Mouse (Mus musculus) induced T-regulatory cell, adult 2 months (primary cell): ENCODE results near the gene Utp11.
"Not testable (repeated sequence)": the region's sequence is repeated elsewhere in the genome, so short reads cannot be mapped to it uniquely, and the experiment has no call there.

ENCODE experiments used
- DNase-seq: peaks from one replicate; pipeline ENCODE4 v3.0.0-alpha.2; 2012; ENCODE audit warnings: low read depth

Utp11 gene

GRCm38 (mm10) chr4:124693135-124693894 lies at the start of gene Utp11:
Gene Utp11 (minus strand): TSS chr4:124693600.
- DNase-seq = peak; percentile 94

GRCm38 (mm10) chr4:124742839-124743238 lies 49.4 kb upstream of the Utp11 start:
- no peak for DNase-seq

DNA sequence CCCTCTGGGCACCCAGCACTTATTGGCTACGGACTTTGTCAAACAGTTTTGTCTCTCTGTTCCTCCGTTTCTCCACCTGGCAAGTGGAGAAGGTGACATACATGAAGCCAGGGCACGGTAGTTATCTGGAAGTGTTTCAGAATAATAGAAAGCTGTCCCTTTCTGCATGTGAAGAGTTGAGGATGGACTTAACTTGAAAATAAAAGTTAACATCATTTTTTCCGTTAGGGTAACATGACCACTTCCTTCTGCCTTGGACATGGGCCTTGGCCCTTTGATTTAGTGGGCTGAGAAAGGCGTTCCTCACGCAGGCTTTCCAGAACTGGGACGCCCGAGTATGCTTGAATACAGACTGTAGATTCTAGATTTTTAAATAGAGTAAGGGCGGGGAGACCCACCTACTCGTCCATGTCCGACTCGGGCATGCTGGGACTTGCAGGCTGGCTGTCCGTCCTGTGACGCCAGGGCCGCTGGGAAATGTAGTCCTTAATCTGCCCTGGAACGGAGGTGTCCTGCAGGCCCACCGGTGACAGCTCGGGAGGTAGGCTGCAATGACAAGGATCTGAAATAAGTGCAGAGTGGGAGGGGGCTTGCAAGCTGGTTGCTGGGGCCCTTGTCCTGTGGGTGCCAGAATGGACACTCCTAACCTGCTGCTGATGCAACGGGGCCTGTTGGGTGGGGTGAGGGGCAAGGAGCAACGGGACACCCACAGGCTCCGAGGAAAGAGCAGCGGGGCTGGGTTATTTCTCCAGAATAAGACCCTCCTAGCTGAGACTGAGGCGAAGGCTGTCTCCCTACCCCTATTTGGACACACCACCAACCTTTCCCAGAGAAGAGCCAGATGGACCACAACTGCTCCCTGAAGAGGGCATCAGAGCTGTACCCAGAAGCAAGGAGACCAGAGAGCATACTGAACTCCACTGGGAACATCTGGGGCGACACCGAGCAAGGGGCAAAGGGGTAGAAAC lies 48.3 kb upstream of the Utp11 start, which contains the start of gene Inpp5b:
Inpp5b (plus strand) TSS at position 475 of the 968 bp plus-strand sequence.
- DNase-seq = peak; percentile 66

DNA sequence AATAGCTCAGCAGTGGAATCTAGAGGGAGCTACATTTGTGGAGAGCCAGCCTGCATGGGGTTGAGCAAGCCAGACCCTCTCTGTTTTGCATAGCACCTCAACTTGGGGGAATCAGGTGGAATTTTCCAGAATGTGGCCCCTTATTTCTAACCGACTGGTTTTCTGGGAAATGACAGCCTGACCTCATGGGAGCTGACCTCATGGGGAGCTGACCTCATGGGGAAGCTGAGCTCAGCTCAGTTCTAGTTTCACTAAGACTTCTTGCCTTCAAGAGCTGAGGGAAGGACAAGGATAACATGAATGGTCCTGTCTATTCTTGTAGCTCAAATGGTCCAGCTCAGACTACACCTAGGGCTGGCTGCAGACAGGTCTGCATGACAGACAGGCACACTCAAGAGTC lies 45.4 kb upstream of the Utp11 start:
- DNase-seq = no peak

DNA sequence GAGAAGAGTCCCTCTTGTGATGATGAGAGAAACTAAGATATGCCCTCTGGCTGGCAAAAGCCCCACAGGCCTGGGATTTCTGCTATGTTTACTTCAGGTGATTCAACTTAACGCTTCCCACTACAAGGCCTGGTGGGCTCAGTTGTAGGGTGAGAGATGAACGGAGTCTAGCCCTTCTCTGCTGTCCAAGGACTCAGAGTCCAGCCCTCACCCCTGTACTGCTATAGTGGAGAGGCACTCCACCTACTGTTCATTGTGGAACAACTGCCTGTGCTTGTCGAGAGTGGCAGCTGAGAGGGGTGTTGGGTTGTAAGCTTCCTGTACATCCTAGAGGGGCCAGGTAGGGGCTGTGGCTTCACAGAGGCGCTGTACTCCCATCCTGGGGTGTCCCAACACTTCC lies 44.6 kb upstream of the Utp11 start:
- DNase-seq = no peak

- no peak for DNase-seq
These were observed 44.1 kb upstream of the Utp11 start for GRCm38 (mm10) chr4:124737486-124737885.

- DNase-seq = no peak
These were observed 43.6 kb upstream of the Utp11 start for GRCm38 (mm10) chr4:124736952-124737351.

DNA sequence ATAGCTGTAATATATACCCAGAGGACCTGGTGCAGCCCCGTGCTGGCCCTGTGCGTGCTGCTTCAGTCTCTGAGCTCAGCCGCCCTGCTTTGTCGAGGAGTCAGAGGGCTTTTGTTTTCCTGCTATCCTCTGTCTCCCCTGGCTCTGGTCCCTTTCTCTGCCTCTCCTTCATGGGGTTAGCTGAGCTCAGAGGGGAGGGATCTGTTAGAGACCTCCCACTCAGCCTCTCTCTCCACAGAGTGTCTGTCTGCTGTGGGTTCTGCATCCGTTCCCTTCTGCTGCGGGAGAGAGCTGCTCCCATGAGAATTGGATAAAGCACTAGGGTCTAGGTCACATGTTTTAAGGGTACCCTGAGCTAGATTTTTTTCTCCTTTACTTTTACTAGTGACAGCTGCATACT lies 32.7 kb upstream of the Utp11 start:
- DNase-seq = no peak

GRCm38 (mm10) chr4:124719101-124719500 lies 25.7 kb upstream of the Utp11 start:
- no peak for DNase-seq

DNA sequence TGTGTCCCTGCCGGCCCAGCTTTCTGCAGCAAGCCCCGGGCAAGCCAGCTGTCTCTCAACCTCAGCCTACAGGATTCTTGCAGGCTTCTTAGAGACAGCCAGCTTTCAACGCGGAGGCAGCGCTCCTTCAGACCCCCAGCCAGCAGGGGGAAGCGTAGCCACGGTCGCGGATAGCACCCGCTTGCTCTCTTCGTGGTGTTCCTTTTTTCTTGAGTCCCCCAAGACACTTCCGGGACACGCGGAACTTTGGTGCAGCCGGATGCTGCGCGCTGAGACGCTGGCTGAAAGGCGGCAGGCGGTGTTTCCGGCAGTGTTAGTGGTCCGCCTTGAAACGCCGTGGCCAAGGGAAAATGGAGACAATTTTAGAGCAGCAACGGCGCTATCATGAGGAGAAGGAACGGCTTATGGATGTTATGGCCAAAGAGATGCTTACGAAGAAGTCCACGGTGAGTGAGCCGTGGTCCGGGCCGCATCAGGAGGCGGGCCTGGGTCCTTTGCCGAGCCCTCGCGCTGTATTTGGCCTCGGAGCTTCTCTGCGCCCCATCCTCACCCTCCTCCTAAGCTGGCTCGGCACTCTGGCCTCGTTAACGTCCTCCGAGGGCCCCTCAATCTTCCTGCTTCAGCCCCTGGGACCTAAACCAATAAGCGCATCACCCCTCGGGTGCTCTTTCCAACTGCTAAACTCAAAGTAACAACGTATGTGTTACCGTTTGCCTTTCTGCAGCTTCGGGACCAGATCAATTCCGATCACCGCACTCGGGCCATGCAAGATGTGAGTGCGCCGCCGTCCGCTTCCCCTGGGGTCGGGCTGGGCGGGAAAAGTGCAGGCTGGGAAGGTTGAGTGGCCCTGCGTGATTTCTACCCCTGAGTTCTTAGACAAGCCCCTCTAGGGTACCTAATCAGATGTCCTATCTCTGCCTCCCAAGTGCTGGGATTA lies 21.4 kb upstream of the Utp11 start, which contains the start of gene Sf3a3:
Sf3a3 (plus strand) TSS at position 232 of the 937 bp plus-strand sequence.
- DNase-seq = peak; percentile 97

DNA sequence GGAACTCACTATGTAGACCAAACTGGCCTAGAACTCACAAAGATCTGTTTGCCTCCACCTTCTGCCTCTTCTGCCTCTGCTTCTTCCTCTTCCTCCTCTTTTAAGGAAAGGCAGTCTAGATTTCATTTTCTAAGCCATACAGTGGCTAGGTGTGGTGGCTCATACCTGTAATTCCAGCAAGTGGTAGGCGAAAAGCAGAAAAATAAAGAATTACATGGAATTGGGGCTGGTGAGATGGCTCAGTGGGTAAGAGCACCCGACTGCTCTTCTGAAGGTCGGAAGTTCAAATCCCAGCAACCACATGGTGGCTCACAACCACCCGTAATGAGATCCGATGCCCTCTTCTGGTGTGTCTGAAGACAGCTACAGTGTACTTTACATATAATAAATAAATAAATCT lies 20.4 kb upstream of the Utp11 start:
- not testable (repeated sequence) for DNase-seq

- DNase-seq = no peak
These were observed 19.2 kb upstream of the Utp11 start for GRCm38 (mm10) chr4:124712618-124713017.

GRCm38 (mm10) chr4:124710776-124711291 lies 17.4 kb upstream of the Utp11 start:
- peak; percentile 79 for DNase-seq

- DNase-seq = peak; percentile 58
These were observed 16.6 kb upstream of the Utp11 start for GRCm38 (mm10) chr4:124709961-124710446.

GRCm38 (mm10) chr4:124708518-124709477 lies 15.4 kb upstream of the Utp11 start:
- peak; percentile 85 for DNase-seq

GRCm38 (mm10) chr4:124708200-124708517 lies 14.8 kb upstream of the Utp11 start:
- not testable (repeated sequence) for DNase-seq

DNA sequence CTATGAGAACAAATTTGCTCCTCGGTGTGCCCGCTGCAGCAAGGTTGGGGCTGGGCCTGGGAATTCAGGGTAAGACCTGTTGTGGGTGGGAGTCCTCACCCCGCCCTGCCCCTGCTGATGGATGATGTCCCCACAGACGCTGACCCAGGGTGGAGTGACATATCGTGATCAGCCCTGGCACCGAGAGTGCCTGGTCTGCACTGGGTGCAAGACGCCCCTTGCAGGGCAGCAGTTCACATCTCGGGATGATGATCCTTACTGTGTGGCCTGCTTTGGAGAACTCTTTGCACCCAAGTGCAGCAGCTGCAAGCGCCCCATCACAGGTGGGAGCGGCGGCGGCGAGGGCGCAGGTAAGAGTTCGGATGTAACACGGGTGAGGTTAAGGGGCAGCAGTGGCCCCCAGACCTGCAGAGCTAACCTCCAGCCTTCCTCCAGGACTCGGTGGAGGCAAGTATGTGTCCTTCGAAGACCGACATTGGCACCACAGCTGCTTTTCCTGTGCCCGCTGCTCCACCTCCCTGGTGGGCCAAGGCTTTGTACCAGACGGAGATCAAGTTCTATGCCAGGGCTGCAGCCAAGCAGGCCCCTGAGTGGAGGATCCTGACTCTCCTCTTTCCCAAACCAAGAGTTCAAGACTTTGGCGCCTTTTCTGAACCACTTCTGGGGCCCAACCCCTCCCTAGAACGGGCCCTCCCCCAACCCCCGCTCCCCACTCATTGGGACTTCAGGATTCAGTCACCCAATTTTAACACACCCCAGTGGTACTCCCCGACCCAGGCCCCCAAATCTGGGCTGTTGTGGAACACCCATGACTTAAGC lies 14.2 kb upstream of the Utp11 start:
- DNase-seq = not testable (repeated sequence)

DNA sequence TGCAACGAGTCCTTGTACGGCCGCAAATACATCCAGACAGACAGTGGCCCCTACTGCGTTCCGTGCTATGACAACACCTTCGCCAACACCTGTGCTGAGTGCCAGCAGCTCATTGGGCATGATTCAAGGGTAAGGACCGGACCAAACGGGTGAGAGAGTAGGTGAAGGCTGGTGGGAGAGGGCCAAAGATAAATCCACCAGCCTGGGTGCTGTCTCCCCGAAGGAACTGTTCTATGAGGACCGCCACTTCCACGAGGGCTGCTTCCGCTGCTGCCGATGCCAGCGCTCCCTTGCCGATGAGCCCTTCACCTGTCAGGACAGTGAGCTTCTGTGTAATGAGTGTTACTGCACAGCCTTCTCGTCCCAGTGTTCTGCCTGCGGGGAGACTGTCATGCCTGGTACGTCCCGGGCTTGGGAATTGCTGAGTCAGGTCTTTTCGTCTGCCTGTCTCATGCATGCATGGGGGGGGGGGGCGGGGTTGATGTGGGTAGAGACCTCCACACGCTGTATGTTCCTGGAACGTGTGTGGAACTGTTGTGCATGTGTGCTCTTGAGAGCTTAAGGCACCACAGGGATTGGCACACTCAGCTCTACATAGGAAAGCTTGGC lies 12.4 kb upstream of the Utp11 start:
- no peak for DNase-seq
